Mouse (Mus musculus): ENCODE data around the gene Hmcn1. TPM values are rescaled to one million over a fixed set of nuclear protein-coding genes. Genes with fewer than 3 reads are reported as not detected.

Gene Hmcn1
- total RNA-seq, 4 experiments from 2014 or later = 6.5 to 8.5 (median 6.9) TPM

- DNase-seq (ENCODE audit: low spot score in 2 of 2) = no peak
Observed at GRCm38 (mm10) chr1:150992711-150993161, 499 bp downstream of the Hmcn1 start.

- no peak for DNase-seq (ENCODE audit: low spot score in 2 of 2)
Observed at GRCm38 (mm10) chr1:150991745-150992554, 1.3 kb downstream of the Hmcn1 start.

GRCm38 (mm10) chr1:150984888-150985287 lies 8.3 kb downstream of the Hmcn1 start:
- no peak for DNase-seq (ENCODE audit: low spot score in 2 of 2)

GRCm38 (mm10) chr1:150984092-150984503 lies 9.1 kb downstream of the Hmcn1 start:
- DNase-seq (ENCODE audit: low spot score in 2 of 2) = no peak

GRCm38 (mm10) chr1:150978651-150979050 lies 14.6 kb downstream of the Hmcn1 start:
- DNase-seq (ENCODE audit: low spot score in 2 of 2) = no peak

GRCm38 (mm10) chr1:150976263-150976662 lies 17.0 kb downstream of the Hmcn1 start:
- no peak for DNase-seq (ENCODE audit: low spot score in 2 of 2)

GRCm38 (mm10) chr1:150959486-150960074 lies 33.7 kb downstream of the Hmcn1 start:
- DNase-seq (ENCODE audit: low spot score in 2 of 2) = no peak

GRCm38 (mm10) chr1:150951004-150951403 lies 42.2 kb downstream of the Hmcn1 start:
- DNase-seq (ENCODE audit: low spot score in 2 of 2) = no peak

GRCm38 (mm10) chr1:150950046-150950445 lies 43.2 kb downstream of the Hmcn1 start:
- no peak for DNase-seq (ENCODE audit: low spot score in 2 of 2)

GRCm38 (mm10) chr1:150948911-150949310 lies 44.3 kb downstream of the Hmcn1 start:
- no peak for DNase-seq (ENCODE audit: low spot score in 2 of 2)

GRCm38 (mm10) chr1:150943601-150944000 lies 49.6 kb downstream of the Hmcn1 start:
- no peak for DNase-seq (ENCODE audit: low spot score in 2 of 2)

- DNase-seq (ENCODE audit: low spot score in 2 of 2) = no peak
Observed at GRCm38 (mm10) chr1:150942143-150942542, 51.1 kb downstream of the Hmcn1 start.

GRCm38 (mm10) chr1:150936821-150937220 lies 56.4 kb downstream of the Hmcn1 start:
- no peak for DNase-seq (ENCODE audit: low spot score in 2 of 2)

- DNase-seq (ENCODE audit: low spot score in 2 of 2) = peak in 1 of 2 experiments; percentile 12
Observed at GRCm38 (mm10) chr1:150933616-150934015, 59.6 kb downstream of the Hmcn1 start.

- DNase-seq (ENCODE audit: low spot score in 2 of 2) = no peak
Observed at GRCm38 (mm10) chr1:150920860-150921259, 72.4 kb downstream of the Hmcn1 start.

GRCm38 (mm10) chr1:150920276-150920675 lies 73.0 kb downstream of the Hmcn1 start:
- DNase-seq (ENCODE audit: low spot score in 2 of 2) = peak; percentile 8 to 10

GRCm38 (mm10) chr1:150914936-150915335 lies 78.3 kb downstream of the Hmcn1 start:
- no peak for DNase-seq (ENCODE audit: low spot score in 2 of 2)

- DNase-seq (ENCODE audit: low spot score in 2 of 2) = no peak
Observed at GRCm38 (mm10) chr1:150913586-150914136, 79.6 kb downstream of the Hmcn1 start.

- peak in 1 of 2 experiments; percentile 5 for DNase-seq (ENCODE audit: low spot score in 2 of 2)
Observed at GRCm38 (mm10) chr1:150909642-150910041, 83.6 kb downstream of the Hmcn1 start.

GRCm38 (mm10) chr1:150893677-150894188 lies 99.5 kb downstream of the Hmcn1 start:
- no peak for DNase-seq (ENCODE audit: low spot score in 2 of 2)

GRCm38 (mm10) chr1:150890017-150890416 lies 103.2 kb downstream of the Hmcn1 start:
- DNase-seq (ENCODE audit: low spot score in 2 of 2) = no peak

GRCm38 (mm10) chr1:150886267-150886666 lies 107.0 kb downstream of the Hmcn1 start:
- DNase-seq (ENCODE audit: low spot score in 2 of 2) = no peak
